Mouse (Mus musculus): ENCODE data around the gene Spag5.

The Spag5 gene

GRCm38 (mm10) chr11:78347070-78347754 lies 45.9 kb downstream of the Spag5 start:
- in situ Hi-C loops (cut with MboI; ENCODE audit: unreplicated experiment in 2 of 2): loop anchor here in 1 of 2 experiments (5.0 kb wide), 1 partner anchor 85 kb away; the partner anchor contains the start of gene 2610507B11Rik

DNA sequence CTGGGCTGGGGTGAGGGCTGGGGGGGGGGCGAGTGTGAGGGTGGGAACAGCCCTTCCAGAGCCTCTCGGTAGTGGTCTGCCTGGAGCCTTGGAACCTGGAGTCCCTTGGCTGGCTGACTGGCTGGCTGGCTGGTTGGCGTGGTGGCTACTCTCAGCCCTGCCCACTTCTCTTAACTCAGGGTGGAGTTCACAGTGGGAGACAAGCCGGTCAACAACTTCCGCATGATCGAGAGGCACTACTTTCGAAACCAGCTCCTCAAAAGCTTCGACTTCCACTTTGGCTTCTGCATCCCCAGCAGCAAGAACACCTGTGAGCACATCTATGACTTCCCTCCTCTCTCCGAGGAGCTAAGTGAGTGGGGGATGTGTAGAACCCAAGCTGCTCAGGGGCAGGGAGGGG lies 46.6 kb downstream of the Spag5 start:
- in situ Hi-C loops (cut with MboI; ENCODE audit: unreplicated experiment in 2 of 2): loop anchor here in 1 of 2 experiments (5.0 kb wide), 1 partner anchor 86 kb away; the partner anchor contains the start of gene 2610507B11Rik

- in situ Hi-C loops (cut with MboI; ENCODE audit: unreplicated experiment in 2 of 2): loop anchor here in 1 of 2 experiments (5.0 kb wide), 1 partner anchor 86 kb away; the partner anchor contains the start of gene 2610507B11Rik
Observed at GRCm38 (mm10) chr11:78348474-78348873, 47.1 kb downstream of the Spag5 start.

- in situ Hi-C loops (cut with MboI; ENCODE audit: unreplicated experiment in 2 of 2): loop anchor here in 1 of 2 experiments (5.0 kb wide), 1 partner anchor 87 kb away; the partner anchor contains the start of gene 2610507B11Rik
Observed at GRCm38 (mm10) chr11:78349441-78350358, 48.4 kb downstream of the Spag5 start.

DNA sequence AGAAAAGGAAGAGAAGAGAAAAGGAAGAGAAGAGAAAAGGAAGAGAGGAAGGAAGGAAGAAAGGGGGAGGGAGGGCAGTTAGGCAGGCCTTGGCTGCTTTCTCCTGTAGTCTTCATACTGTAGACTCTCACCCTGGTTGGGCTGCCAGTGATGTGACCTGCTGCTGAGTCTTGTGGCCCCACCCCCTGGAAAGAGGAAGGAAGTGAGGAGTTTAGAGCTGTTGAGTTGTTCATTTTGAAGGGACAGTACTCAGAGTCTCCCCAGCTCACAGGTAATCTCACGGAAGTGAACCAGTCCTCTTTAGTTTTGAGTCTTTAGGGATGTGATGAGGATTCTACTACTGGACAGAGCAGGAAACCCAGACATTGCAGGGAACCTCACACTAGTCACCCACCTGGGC lies 51.8 kb downstream of the Spag5 start:
- in situ Hi-C loops (cut with MboI; ENCODE audit: unreplicated experiment in 2 of 2): no loop called here

- in situ Hi-C loops (cut with MboI; ENCODE audit: unreplicated experiment in 2 of 2): no loop called here
Observed at GRCm38 (mm10) chr11:78354905-78355304, 53.6 kb downstream of the Spag5 start.

GRCm38 (mm10) chr11:78355471-78356238 lies 54.3 kb downstream of the Spag5 start:
- in situ Hi-C loops (cut with MboI; ENCODE audit: unreplicated experiment in 2 of 2): no loop called here

DNA sequence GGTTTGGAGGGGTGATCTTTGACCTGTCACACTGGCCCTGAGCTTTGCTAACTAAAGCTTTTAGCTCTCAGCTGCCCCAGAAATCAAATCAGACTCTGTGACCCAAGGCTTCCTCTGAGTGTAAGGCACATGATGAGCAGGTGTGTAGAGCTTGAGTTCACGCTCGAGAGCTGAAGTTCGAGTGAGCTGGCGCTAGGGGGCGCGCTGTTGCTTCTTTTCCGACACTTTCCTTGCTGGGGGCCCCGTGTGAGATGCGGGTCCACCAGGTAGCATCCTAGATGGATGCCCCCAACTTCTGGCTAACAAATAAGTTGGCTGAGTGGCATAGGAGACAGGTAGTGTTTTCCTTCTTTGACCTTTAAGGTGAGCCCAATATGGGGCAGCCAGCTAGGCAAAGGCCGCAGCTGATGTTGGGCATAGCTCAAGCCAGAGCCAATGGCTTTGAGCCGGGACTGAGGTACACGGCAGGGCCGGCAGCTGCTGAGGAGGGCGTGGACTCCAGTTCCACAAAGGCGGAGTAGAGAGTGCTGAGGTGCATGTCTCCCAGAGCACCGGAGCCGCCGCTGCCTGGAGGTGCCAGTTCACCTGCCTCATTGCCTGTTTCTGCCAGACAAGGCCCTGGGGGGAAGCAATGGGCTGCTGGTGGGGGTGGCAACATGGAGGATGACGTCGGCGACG lies 57.1 kb downstream of the Spag5 start:
- in situ Hi-C loops (cut with MboI; ENCODE audit: unreplicated experiment in 2 of 2): no loop called here

- in situ Hi-C loops (cut with MboI; ENCODE audit: unreplicated experiment in 2 of 2): loop anchor here in 1 of 2 experiments (5.0 kb wide), 1 partner anchor 42 kb away; no protein-coding TSS in a partner anchor
Observed at GRCm38 (mm10) chr11:78360125-78360788, 58.9 kb downstream of the Spag5 start.

- in situ Hi-C loops (cut with MboI; ENCODE audit: unreplicated experiment in 2 of 2): loop anchor here in 1 of 2 experiments (5.0 kb wide), 1 partner anchor 42 kb away; no protein-coding TSS in a partner anchor
Observed at GRCm38 (mm10) chr11:78360789-78361131, 59.4 kb downstream of the Spag5 start.

- in situ Hi-C loops (cut with MboI; ENCODE audit: unreplicated experiment in 2 of 2): loop anchor here in 1 of 2 experiments (5.0 kb wide), 1 partner anchor 39 kb away; no protein-coding TSS in a partner anchor
Observed at GRCm38 (mm10) chr11:78363309-78364007, 62.1 kb downstream of the Spag5 start.

DNA sequence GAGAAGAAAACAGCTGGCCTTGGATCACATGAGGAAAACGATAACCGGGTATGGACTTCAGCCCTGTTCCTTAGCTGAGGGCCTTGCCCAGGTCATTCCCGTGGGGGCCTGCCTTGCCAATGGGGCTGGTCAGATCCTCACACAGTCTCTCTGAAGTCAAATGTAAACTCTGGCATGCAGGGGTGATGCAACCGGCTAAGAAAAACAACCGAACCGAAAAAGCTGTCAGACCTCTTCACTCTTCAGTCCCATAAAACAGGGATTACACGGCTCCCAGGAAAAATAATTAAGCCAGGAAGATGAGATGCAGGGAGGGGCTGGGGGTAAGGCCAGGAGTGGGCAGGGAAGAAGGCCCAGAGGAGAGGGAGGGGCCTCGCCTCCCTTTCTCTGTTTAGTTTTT lies 62.8 kb downstream of the Spag5 start:
- in situ Hi-C loops (cut with MboI; ENCODE audit: unreplicated experiment in 2 of 2): loop anchor here in 1 of 2 experiments (5.0 kb wide), 1 partner anchor 38 kb away; no protein-coding TSS in a partner anchor

DNA sequence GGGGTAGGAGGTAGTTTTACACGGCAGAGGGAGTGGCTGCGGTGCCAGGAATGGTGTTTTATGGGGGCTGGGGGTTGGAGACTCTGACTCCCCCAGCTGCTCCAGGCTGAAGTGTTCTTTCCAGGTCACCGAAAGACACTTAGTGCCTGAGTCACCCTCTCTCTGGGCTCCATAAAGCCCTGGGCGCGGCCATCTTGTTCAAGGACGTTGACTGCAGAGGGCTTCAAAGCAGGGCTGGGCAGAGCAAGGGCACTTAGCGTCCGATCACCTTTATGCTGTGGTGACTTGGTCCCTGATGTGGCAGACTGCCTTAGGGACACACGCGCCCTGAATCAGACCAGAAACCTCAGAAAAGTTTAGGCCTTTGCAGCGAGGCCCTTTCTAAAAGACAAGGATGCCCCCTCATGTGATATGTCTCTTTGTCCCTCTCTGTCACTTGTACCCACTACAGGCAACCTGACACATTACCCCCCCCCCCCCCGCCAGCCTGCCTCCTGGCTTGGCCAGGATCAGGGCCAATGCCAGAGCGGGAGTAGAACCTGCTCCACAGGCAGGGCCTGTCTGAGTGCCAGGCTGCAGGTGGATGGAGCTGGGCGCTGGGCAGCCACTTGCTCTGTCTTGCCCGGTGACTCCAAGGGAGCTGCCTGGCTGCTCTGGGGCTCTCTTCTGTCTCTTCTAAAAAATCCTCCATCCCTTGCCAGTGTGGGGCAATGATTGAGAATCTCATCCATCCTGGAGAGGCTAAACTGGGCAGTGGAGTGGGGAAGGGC lies 66.3 kb downstream of the Spag5 start:
- in situ Hi-C loops (cut with MboI; ENCODE audit: unreplicated experiment in 2 of 2): loop anchor here in 1 of 2 experiments (5.0 kb wide), 1 partner anchor 35 kb away; no protein-coding TSS in a partner anchor

- in situ Hi-C loops (cut with MboI; ENCODE audit: unreplicated experiment in 2 of 2): no loop called here
Observed at GRCm38 (mm10) chr11:78370389-78370788, 69.1 kb downstream of the Spag5 start.

GRCm38 (mm10) chr11:78371711-78372110 lies 70.4 kb downstream of the Spag5 start:
- in situ Hi-C loops (cut with MboI; ENCODE audit: unreplicated experiment in 2 of 2): no loop called here

Measured in v-Abl transformed pro-B cells (cell line).